Mouse (Mus musculus) gastrocnemius, postnatal 36 days (tissue): ENCODE results near the gene Zfp280d. TPM values are rescaled to one million over a fixed set of nuclear protein-coding genes. Genes with fewer than 3 reads are reported as not detected.
A peak's percentile ranks its signal among the peaks of the same experiment; 100 is the strongest.
"Not testable (repeated sequence)": the region's sequence is repeated elsewhere in the genome, so short reads cannot be mapped to it uniquely, and the experiment has no call there.

Experiments
- DNase-seq, 2 experiments: peaks; one replicate each; pipeline ENCODE4 v3.0.0; 2022
- intact Hi-C: fragments of 180-260 bp; cut with DNase I; formaldehyde crosslinking; loops from one replicate; pipeline ENCODE4 v1.15.1; 2025
- total RNA-seq, 2 experiments: library from RNA; stranded (reverse); gene quantifications; 2 replicates each; pipeline ENCODE4 v1.2.3; 2021

The Zfp280d gene
- total RNA-seq, 2 experiments from 2014 or later = 12.2 to 16.0 TPM

- no peak for DNase-seq
- intact Hi-C loops = no loop called here
These were observed 64.5 kb downstream of the Zfp280d start for GRCm38 (mm10) chr9:72339119-72339518.

GRCm38 (mm10) chr9:72343844-72344243 lies 69.2 kb downstream of the Zfp280d start:
- intact Hi-C loops = no loop called here
- no peak for DNase-seq

- intact Hi-C loops = no loop called here
- no peak for DNase-seq
These were observed 97.7 kb downstream of the Zfp280d start for GRCm38 (mm10) chr9:72372359-72372758.

GRCm38 (mm10) chr9:72374074-72374473 lies 99.4 kb downstream of the Zfp280d start:
- intact Hi-C loops = no loop called here
- no peak for DNase-seq

DNA sequence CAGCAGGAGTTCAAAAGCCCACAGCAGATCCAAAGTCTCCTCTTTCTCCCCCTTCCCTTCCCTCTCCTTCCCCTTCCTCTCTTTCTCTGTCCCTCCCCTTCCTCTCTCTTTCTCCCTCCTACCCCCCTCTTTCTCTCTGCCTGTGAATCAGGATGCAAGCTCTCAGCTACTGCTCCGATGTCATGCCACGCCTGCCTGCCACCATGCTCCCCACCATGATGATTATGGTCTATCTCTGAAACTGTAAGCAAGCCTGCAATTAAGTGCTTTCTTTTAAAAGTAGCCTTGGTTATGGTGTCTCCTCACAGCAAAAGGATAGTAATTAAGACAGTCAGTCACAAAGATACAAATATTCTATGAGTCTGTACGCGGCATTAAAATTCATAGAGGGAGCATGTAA lies 100.3 kb downstream of the Zfp280d start:
- no peak for DNase-seq
- intact Hi-C loops = no loop called here

GRCm38 (mm10) chr9:72375639-72376038 lies 101.0 kb downstream of the Zfp280d start:
- DNase-seq = no peak

GRCm38 (mm10) chr9:72385786-72386185 lies 111.1 kb downstream of the Zfp280d start:
- intact Hi-C loops = no loop called here
- no peak for DNase-seq

More at GRCm38 (mm10) chr9:72375639-72376038, 101.0 kb downstream of the Zfp280d start:
- intact Hi-C loops = no loop called here

DNA sequence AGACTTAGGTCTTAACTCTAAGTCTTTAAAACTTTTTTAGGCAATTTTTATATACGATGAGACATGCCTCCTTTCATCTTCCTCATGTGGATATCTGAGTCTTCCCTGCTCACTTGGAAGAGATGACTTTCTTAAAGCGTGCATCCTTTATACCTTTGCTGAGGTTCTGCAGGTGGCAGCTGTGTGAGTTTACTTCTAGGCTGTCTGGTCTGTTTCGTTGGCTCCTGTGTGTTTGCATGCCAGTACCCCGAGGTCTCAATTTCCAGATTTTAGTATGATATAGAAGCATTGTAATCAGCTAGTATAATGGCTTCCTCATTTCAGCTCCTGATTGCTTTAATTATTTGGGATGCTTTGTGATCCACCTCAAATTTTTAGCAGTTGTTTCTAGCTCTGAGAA lies 114.3 kb downstream of the Zfp280d start:
- intact Hi-C loops = no loop called here
- no peak for DNase-seq

DNA sequence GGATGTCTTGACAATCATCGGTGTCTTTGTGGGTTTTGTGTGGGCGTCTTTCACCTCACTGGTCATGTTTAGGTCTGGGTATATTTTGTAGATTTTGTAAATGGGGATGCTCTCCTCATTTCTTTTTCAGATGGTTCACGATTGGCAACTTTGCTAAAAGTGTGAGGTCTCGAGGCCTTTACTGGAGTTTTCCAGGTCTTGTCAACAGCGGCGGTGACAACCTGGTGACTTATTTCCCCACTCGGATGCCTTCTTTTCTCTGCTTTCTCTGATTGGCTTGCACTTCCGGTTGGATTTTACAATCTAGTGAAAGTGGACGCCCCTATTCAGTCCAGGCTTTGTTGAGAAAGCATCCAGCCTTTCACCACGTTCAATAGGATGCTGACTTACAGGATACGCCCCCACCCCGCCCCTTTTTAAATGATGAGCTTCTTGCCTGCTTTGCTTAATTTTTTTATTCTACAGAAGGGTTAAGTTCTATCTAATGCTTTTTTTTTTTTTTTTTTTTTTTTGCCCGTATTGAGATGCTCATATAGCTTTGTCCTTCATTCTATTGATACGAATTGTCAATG lies 114.9 kb downstream of the Zfp280d start:
- intact Hi-C loops = no loop called here
- no peak for DNase-seq

DNA sequence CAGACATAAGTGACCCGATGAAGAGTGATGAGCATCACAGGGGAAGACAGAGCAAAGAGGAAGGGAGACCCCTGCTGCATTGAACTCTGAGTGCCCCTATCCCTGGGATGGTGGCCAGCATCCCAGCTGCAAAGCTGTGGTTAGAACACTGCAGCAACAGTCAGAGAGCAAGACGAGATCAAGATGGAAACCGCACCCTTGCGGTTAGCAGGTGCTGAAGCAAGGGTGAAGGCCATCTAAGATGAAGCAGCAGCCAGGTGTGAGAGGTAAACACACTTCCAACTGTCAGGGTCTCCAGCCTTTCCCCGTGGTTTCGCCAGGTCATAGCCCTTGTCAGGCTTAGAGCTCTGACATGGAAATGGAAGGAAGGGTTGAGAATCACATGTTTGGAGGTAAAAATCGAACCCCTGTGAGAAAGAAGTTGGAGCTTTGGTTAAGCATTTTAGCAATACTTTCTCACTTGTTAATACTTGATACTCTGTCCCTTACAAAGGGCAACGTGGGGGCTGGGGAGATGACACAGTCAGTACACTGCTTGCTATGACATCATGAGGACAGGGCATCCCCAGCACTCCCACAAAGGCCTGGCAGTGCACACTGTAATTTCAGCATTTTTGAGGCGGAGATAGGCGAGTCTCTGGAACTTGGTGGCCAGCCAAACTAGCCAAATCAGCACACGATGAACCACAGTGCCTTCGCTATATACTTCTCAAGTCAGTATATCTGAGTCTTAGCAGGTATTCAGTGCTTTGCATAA lies 115.8 kb downstream of the Zfp280d start:
- intact Hi-C loops = no loop called here

GRCm38 (mm10) chr9:72392686-72393085 lies 118.0 kb downstream of the Zfp280d start:
- intact Hi-C loops = no loop called here
- DNase-seq = no peak

More for the DNA sequence above, 115.8 kb downstream of the Zfp280d start:
- no peak for DNase-seq

DNA sequence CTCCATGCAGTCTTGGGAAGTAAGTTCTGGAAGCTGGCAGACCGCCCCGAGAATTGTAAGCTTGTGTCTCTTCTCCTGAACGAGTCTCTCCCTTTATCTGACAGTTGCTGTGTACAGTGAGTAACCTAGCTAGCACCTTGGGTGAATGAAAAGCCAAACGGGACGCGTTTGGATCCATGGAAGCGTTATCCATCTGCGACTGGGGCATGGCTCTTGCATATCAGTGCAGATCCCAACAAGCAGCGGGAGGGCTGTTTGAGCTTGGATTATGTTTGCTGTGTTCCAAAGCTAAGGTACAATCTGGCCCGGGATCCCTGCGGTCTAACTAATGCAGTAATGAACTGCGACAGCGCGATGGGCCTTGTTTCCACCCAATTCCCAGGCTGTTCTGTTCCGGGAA lies 118.6 kb downstream of the Zfp280d start:
- no peak for DNase-seq
- intact Hi-C loops = no loop called here

DNA sequence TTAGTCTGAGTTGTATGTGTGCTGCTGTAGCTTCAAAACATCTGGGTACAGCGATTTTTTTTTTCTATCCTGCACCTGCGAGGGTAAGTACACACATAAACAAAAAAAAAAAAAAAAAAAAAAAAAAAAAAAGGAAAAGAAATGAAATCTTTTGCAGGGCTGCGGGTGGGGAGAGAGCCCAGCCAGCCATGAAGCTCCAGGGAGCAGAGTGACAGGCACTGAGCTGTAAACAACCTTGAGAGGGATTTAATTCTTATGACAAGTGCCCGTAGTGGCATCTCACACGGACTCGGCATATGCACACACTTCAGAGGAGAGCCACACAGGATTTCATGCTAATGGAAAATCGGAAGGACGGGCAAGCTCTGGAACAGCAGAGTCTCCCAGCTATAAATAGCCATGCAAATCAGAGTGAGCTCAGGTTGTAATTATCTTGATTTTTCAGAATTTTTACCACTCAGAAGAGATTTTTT lies 119.2 kb downstream of the Zfp280d start:
- no peak for DNase-seq
- intact Hi-C loops = no loop called here

- intact Hi-C loops = no loop called here
- no peak for DNase-seq
These were observed 125.5 kb downstream of the Zfp280d start for GRCm38 (mm10) chr9:72400121-72400520.

DNA sequence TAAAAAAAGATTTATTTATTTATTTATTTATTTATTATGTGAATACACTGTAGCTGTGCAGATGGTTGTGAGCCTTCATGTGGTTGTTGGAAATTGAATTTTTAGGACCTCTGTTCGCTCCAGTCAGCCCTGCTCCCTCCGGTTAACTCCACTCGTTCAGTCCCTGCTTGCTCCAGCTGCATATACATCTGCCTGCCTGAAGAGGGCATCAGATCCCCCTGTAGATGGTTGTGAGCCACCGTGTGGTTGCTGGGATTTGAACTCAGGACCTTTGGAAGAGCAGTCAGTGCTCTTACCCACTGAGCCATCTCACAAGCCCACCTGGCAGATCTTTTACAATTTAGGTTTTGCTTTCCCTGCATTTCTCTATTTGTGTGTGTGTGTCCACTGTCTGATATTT lies 127.1 kb downstream of the Zfp280d start:
- DNase-seq, intact Hi-C loops: not testable (repeated sequence)

- intact Hi-C loops = no loop called here
- no peak for DNase-seq
These were observed 128.8 kb downstream of the Zfp280d start for GRCm38 (mm10) chr9:72403421-72403820.

DNA sequence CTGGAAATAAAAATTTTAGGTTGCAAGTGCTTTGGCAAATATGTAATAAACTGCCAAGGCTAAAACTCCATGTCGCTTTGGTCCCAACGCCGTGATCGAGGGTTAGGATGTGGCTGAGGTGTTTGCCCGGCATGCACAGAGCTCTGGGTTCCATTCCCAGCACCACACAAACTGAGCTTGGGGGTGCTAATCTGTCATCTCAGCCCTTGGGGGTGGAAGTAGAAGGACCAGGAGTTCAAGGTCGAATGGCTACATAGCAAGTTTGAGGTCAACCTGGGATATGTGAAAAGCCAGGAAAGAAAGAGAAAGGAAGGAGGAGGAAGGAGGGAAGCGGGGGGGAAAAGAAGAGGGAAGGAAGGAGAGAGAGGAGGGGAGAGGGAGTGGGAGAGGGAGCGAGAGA lies 129.8 kb downstream of the Zfp280d start:
- intact Hi-C loops = no loop called here
- no peak for DNase-seq

DNA sequence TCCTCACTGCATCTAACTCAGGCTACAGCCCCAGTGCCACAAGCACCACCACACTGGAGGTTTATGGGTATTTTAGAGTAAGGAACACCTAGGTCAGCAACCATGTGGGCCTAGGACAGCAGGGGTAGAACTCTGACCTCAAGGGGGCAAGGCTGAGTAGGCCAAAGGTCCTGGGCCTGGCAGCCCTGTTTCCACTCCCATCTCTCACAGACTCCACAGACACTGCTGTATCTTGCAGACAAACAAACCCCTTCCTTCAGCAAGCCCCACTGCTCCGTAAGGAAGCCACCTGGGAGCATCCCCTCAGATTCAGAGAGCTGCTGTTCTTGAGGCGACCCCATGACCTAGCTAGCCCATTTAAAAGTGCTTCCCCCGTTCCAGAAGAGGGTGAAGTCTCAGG lies 130.3 kb downstream of the Zfp280d start:
- no peak for DNase-seq
- intact Hi-C loops = loop anchor here (5.0 kb wide), 3 partner anchors 143 to 758 kb away; no protein-coding TSS in a partner anchor

DNA sequence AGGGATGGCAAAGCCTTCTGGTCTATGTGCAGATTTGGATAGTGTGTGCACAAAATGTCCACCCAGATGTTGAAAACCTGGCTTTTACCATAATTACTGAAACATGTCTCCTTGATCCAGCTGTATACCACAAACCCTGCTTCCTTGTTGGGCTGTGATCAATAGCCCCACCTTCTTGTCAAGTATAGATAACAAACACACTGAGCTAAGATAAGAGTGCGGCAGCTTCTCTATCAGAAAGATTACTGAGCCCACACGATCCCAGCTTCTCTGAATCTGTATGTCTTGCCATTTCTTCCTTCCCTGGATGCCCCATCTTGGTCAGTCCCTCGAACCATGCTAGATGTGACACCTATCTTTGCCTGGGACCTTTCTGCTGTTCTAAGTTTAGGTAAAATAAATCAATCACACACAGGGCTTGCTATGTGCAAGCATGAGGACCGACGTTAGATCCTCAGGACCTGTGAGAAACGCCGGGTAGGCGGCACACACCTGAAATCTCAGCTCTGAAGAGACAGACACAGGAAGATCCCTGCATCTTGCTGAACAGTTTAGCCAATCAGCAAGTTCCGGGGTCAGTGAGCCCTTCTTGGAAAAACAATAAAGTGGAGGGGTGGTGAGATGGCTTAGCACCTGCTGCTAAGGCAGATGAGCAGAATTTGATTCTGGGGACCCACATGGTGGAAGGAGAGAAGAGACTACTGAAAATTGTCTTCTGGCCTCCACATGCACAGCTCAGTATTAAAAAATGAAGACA lies 131.4 kb downstream of the Zfp280d start:
- DNase-seq = no peak
- intact Hi-C loops = loop anchor here (5.0 kb wide), 3 partner anchors 144 to 759 kb away; no protein-coding TSS in a partner anchor

DNA sequence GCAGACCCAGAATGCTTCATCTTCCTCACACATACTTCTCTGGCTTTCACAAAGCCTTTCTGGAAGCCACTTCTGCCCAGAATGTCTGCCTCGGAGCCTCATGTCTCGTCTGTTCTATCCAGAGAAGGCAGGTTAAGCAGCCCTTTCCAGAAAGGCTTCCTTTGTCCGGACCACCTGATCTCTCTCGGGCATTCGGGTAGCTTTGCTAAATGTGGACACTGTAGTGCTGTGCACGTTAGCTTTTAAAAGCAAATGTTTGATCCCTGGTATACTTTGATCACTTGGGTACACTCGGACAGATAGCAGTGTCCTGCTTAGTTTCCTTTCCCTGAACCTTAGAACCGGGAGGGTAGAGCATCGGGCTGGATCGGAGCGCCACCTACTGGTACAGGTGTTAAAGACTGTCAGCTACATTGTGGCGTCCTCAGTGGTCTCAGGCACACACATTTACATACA lies 133.5 kb downstream of the Zfp280d start:
- intact Hi-C loops = loop anchor here (5.0 kb wide), 3 partner anchors 146 to 761 kb away; no protein-coding TSS in a partner anchor
- DNase-seq = peak; percentile 63 to 72
